Mouse (Mus musculus): ENCODE measurements at regions not wholly inside any gene's neighbourhood (a gene's known extent, or its start where the extent isn't known, plus 50 kb on each side); places are given as distances from the start of the nearest gene placed in this dataset.

GRCm38 (mm10) chr5:144645367-144645766 is 99.7 kb downstream of the Nptx2 start:
- Histone ChIP-seq H3K4me3 (ENCODE audit: low read length) (no peak overlapping the region), H3K9me3 (ENCODE audit: low read length) (no peaks in the 10 kb centered on the region), H3K4me1 (ENCODE audit: insufficient read depth, low read length) (0 out of 2 replicates have a peak, but pooled peaks cover 6% of the 10 kb centered on the region), H3K27ac (no peak overlapping the region), H3K36me3 (ENCODE audit: insufficient read depth, low read length) (no peaks in the 10 kb centered on the region), H3K27me3 (ENCODE audit: insufficient read depth, low read length) (no peaks in the 10 kb centered on the region), H3K4me2 (ENCODE audit: low read depth, low read length) (no peak overlapping the region), H3K9ac (replicated peaks; ENCODE audit: low read length) (no peak overlapping the region)
- WGBS: 24% methylated on average over 3 of the region's 3 CpGs
- DNase-seq (ENCODE audit: low spot score) (peak; percentile 46), ATAC-seq (peak; percentile 62; the same call in 1 of the 2 replicates)
- TF ChIP-seq CTCF (IDR thresholded peaks at IDR 0.05; ENCODE audit: low read depth): no peak

- WGBS: 80% methylated on average over 12 of the region's 12 CpGs
- Histone ChIP-seq H3K4me2 (ENCODE audit: low read depth, low read length) (no peak overlapping the region), H3K9me3 (ENCODE audit: low read length) (no peaks in the 10 kb centered on the region), H3K27ac (no peak overlapping the region), H3K4me1 (ENCODE audit: insufficient read depth, low read length) (0 out of 2 replicates have a peak, but pooled peaks cover 6% of the 10 kb centered on the region), H3K9ac (replicated peaks; ENCODE audit: low read length) (no peak overlapping the region), H3K36me3 (ENCODE audit: insufficient read depth, low read length) (no peaks in the 10 kb centered on the region), H3K4me3 (ENCODE audit: low read length) (no peak overlapping the region), H3K27me3 (ENCODE audit: insufficient read depth, low read length) (no peaks in the 10 kb centered on the region)
- no peak for DNase-seq (ENCODE audit: low spot score)
- TF ChIP-seq CTCF (IDR thresholded peaks at IDR 0.05; ENCODE audit: low read depth): no peak
- no peak for ATAC-seq
Observed at GRCm38 (mm10) chr5:144647311-144648104, 101.8 kb downstream of the Nptx2 start.

- H3K9ac ChIP-seq (replicated peaks; ENCODE audit: low read length): no peak overlapping the region
- 63% methylated on average over 5 of the region's 5 CpGs for WGBS
- H3K36me3 ChIP-seq (ENCODE audit: insufficient read depth, low read length): no peaks in the 10 kb centered on the region
- no peak overlapping the region for H3K27ac ChIP-seq
- DNase-seq (ENCODE audit: low spot score) (no peak), ATAC-seq (no peak)
- H3K27me3 ChIP-seq (ENCODE audit: insufficient read depth, low read length): no peaks in the 10 kb centered on the region
- no peaks in the 10 kb centered on the region for H3K4me1 ChIP-seq (ENCODE audit: insufficient read depth, low read length)
- TF ChIP-seq CTCF (IDR thresholded peaks at IDR 0.05; ENCODE audit: low read depth): no peak
- no peak overlapping the region for H3K4me2 ChIP-seq (ENCODE audit: low read depth, low read length)
- no peak overlapping the region for H3K4me3 ChIP-seq (ENCODE audit: low read length)
- H3K9me3 ChIP-seq (ENCODE audit: low read length): no peaks in the 10 kb centered on the region
Observed at GRCm38 (mm10) chr5:144652231-144652630, 106.5 kb downstream of the Nptx2 start.

GRCm38 (mm10) chr5:144662031-144662430 is 99.6 kb downstream of the Tmem130 start:
- no peak for TF ChIP-seq CTCF (IDR thresholded peaks at IDR 0.05; ENCODE audit: low read depth)
- H3K9me3 ChIP-seq (ENCODE audit: low read length): no peaks in the 10 kb centered on the region
- H3K36me3 ChIP-seq (ENCODE audit: insufficient read depth, low read length): no peaks in the 10 kb centered on the region
- no peak overlapping the region for H3K27ac ChIP-seq
- DNase-seq (ENCODE audit: low spot score) (no peak), ATAC-seq (no peak)
- H3K4me2 ChIP-seq (ENCODE audit: low read depth, low read length): no peak overlapping the region
- no peak overlapping the region for H3K4me3 ChIP-seq (ENCODE audit: low read length)
- no peaks in the 10 kb centered on the region for H3K4me1 ChIP-seq (ENCODE audit: insufficient read depth, low read length)
- no peak overlapping the region for H3K9ac ChIP-seq (replicated peaks; ENCODE audit: low read length)
- H3K27me3 ChIP-seq (ENCODE audit: insufficient read depth, low read length): no peaks in the 10 kb centered on the region
- 79% methylated on average over 3 of the region's 3 CpGs for WGBS

GRCm38 (mm10) chr5:144663981-144664380 is 97.6 kb downstream of the Tmem130 start:
- Histone ChIP-seq H3K27me3 (ENCODE audit: insufficient read depth, low read length) (no peaks in the 10 kb centered on the region), H3K4me2 (ENCODE audit: low read depth, low read length) (no peak overlapping the region), H3K9ac (replicated peaks; ENCODE audit: low read length) (no peak overlapping the region), H3K36me3 (ENCODE audit: insufficient read depth, low read length) (no peaks in the 10 kb centered on the region), H3K4me1 (ENCODE audit: insufficient read depth, low read length) (no peaks in the 10 kb centered on the region), H3K4me3 (ENCODE audit: low read length) (no peak overlapping the region), H3K9me3 (ENCODE audit: low read length) (no peaks in the 10 kb centered on the region), H3K27ac (no peak overlapping the region)
- no peak for TF ChIP-seq CTCF (IDR thresholded peaks at IDR 0.05; ENCODE audit: low read depth)
- no peak for ATAC-seq
- no peak for DNase-seq (ENCODE audit: low spot score)
- 78% methylated on average over 9 of the region's 9 CpGs for WGBS

GRCm38 (mm10) chr5:144664571-144665295 is 96.9 kb downstream of the Tmem130 start:
- Histone ChIP-seq H3K27me3 (ENCODE audit: insufficient read depth, low read length) (no peaks in the 10 kb centered on the region), H3K4me1 (ENCODE audit: insufficient read depth, low read length) (no peaks in the 10 kb centered on the region), H3K9me3 (ENCODE audit: low read length) (no peaks in the 10 kb centered on the region), H3K9ac (replicated peaks; ENCODE audit: low read length) (no peak overlapping the region), H3K36me3 (ENCODE audit: insufficient read depth, low read length) (no peaks in the 10 kb centered on the region), H3K4me3 (ENCODE audit: low read length) (no peak overlapping the region), H3K27ac (no peak overlapping the region), H3K4me2 (ENCODE audit: low read depth, low read length) (no peak overlapping the region)
- no peak for DNase-seq (ENCODE audit: low spot score)
- 90% methylated on average over 10 of the region's 10 CpGs for WGBS
- ATAC-seq: no peak
- no peak for TF ChIP-seq CTCF (IDR thresholded peaks at IDR 0.05; ENCODE audit: low read depth)

- no peak overlapping the region for H3K4me2 ChIP-seq (ENCODE audit: low read depth, low read length)
- no peaks in the 10 kb centered on the region for H3K36me3 ChIP-seq (ENCODE audit: insufficient read depth, low read length)
- DNase-seq (ENCODE audit: low spot score) (no peak), ATAC-seq (no peak)
- no peak overlapping the region for H3K4me3 ChIP-seq (ENCODE audit: low read length)
- H3K9ac ChIP-seq (replicated peaks; ENCODE audit: low read length): no peak overlapping the region
- H3K27me3 ChIP-seq (ENCODE audit: insufficient read depth, low read length): no peaks in the 10 kb centered on the region
- H3K27ac ChIP-seq: no peak overlapping the region
- no peaks in the 10 kb centered on the region for H3K9me3 ChIP-seq (ENCODE audit: low read length)
- no peak for TF ChIP-seq CTCF (IDR thresholded peaks at IDR 0.05; ENCODE audit: low read depth)
- H3K4me1 ChIP-seq (ENCODE audit: insufficient read depth, low read length): no peaks in the 10 kb centered on the region
- 36% methylated on average over 3 of the region's 3 CpGs for WGBS
Observed at GRCm38 (mm10) chr5:144668060-144668459, 93.6 kb downstream of the Tmem130 start.
